Mouse (Mus musculus) forebrain, embryonic 15.5 days (tissue): ENCODE results near the gene Slc23a4. TPM values are rescaled to one million over a fixed set of nuclear protein-coding genes. Genes with fewer than 3 reads are reported as not detected.
A peak's percentile ranks its signal among the peaks of the same experiment; 100 is the strongest.

ENCODE experiments used
- ATAC-seq: fragments of 200-750 bp; cut with Nextera tagmentation; replicated peaks from 2 replicates; pipeline ENCODE4 v1.8.0; 2017; ENCODE audit warnings: mild to moderate bottlenecking, moderate TSS enrichment, moderate library complexity
- H3K27ac ChIP-seq: fragments of 300-500 bp; sonication (generic); replicated peaks from 2 replicates; pipeline ENCODE4 v1.5.1; 2015; ENCODE audit warnings: mild to moderate bottlenecking, inconsistent platforms
- H3K27me3 ChIP-seq: fragments of 300-500 bp; sonication (generic); 2 replicates; pipeline ENCODE4 v1.6.1; 2015; ENCODE audit warnings: inconsistent platforms
- H3K36me3 ChIP-seq: fragments of 300-500 bp; sonication (generic); 2 replicates; pipeline ENCODE4 v1.6.1; 2015; ENCODE audit warnings: mild to moderate bottlenecking, inconsistent platforms
- H3K4me1 ChIP-seq: fragments of 300-500 bp; sonication (generic); 2 replicates; pipeline ENCODE4 v1.6.1; 2015; ENCODE audit warnings: inconsistent platforms
- H3K4me2 ChIP-seq: fragments of 300-500 bp; sonication (generic); replicated peaks from 2 replicates; pipeline ENCODE4 v1.6.1; 2015; ENCODE audit warnings: mild to moderate bottlenecking, inconsistent platforms
- H3K4me3 ChIP-seq: fragments of 300-500 bp; sonication (generic); 2 replicates; pipeline ENCODE4 v1.5.1; 2015; ENCODE audit warnings: mild to moderate bottlenecking, inconsistent platforms
- H3K9ac ChIP-seq: fragments of 300-500 bp; sonication (generic); replicated peaks from 2 replicates; pipeline ENCODE4 v1.6.1; 2015; ENCODE audit warnings: mild to moderate bottlenecking, inconsistent platforms
- H3K9me3 ChIP-seq: fragments of 300-500 bp; sonication (generic); 2 replicates; pipeline ENCODE4 v1.6.1; 2016; ENCODE audit warnings: inconsistent platforms
- WGBS: fragments of 180-500 bp; shearing (Covaris S2); methylation state at CpG from one replicate; pipeline ENCODE4 v1.1.7; 2015; ENCODE audit warnings: mixed read lengths; 5-methylcytosine and 5-hydroxymethylcytosine counted together
- polyA plus RNA-seq: library from polyadenylated mRNA; unstranded; fragments of >200 nt; fragmentation: Nextera tagmentation; extraction: Ambion mirVana; gene quantifications from 2 replicates; pipeline ENCODE4 v1.2.1, GENCODE M21; 2015

Slc23a4 gene
- polyA plus RNA-seq = 0.42 and 0.48 TPM in 2 replicates

- peaks cover 7% of the 10 kb centered on the region for H3K4me1 ChIP-seq
- 0 out of 2 replicates have a peak, but pooled peaks have one; percentile 41 for ATAC-seq
- no peak within 1 kb of the TSS for H3K9ac ChIP-seq
- no peaks in the 10 kb centered on the region for H3K9me3 ChIP-seq
- no peaks in the 10 kb centered on the region for H3K27me3 ChIP-seq
- peak within 1 kb of the TSS; percentile 33 for H3K4me2 ChIP-seq
- WGBS = 6% methylated on average over 20 of the region's 20 CpGs
- no peak within 1 kb of the TSS for H3K27ac ChIP-seq
- 0 out of 2 replicates have a peak within 1 kb of the TSS, but pooled peaks have one; percentile 5 for H3K4me3 ChIP-seq
- no peaks in the 10 kb centered on the region for H3K36me3 ChIP-seq
Measured at GRCm38 (mm10) chr6:34988081-34988761, at the start of gene Slc23a4. Gene Slc23a4, minus strand, starts transcription at chr6:34988404.

GRCm38 (mm10) chr6:35033341-35033740 lies 45.1 kb upstream of the Slc23a4 start:
- Histone ChIP-seq H3K27ac (no peak overlapping the region), H3K4me1 (peaks cover 1% of the 10 kb centered on the region), H3K9me3 (no peaks in the 10 kb centered on the region), H3K4me2 (no peak overlapping the region), H3K27me3 (no peaks in the 10 kb centered on the region), H3K9ac (no peak overlapping the region), H3K4me3 (no peak overlapping the region), H3K36me3 (no peaks in the 10 kb centered on the region)
- WGBS = 93% methylated on average over 11 of the region's 11 CpGs
- no peak for ATAC-seq

GRCm38 (mm10) chr6:35032704-35033103 lies 44.5 kb upstream of the Slc23a4 start:
- Histone ChIP-seq H3K27ac (no peak overlapping the region), H3K4me1 (peaks cover 7% of the 10 kb centered on the region), H3K9ac (no peak overlapping the region), H3K4me3 (no peak overlapping the region), H3K27me3 (no peaks in the 10 kb centered on the region), H3K4me2 (no peak overlapping the region), H3K9me3 (no peaks in the 10 kb centered on the region), H3K36me3 (no peaks in the 10 kb centered on the region)
- WGBS = 81% methylated on average over 2 of the region's 2 CpGs
- ATAC-seq = no peak

- Histone ChIP-seq H3K9ac (no peak overlapping the region), H3K4me1 (peaks cover 16% of the 10 kb centered on the region), H3K27ac (no peak overlapping the region), H3K4me2 (no peak overlapping the region), H3K27me3 (no peaks in the 10 kb centered on the region), H3K4me3 (no peak overlapping the region), H3K36me3 (no peaks in the 10 kb centered on the region), H3K9me3 (no peaks in the 10 kb centered on the region)
- no peak for ATAC-seq
- 95% methylated on average over 4 of the region's 4 CpGs for WGBS
Measured at GRCm38 (mm10) chr6:35030811-35031210, 42.6 kb upstream of the Slc23a4 start.

GRCm38 (mm10) chr6:35030226-35030625 lies 42.0 kb upstream of the Slc23a4 start:
- H3K4me3 ChIP-seq = no peak overlapping the region
- no peaks in the 10 kb centered on the region for H3K9me3 ChIP-seq
- 81% methylated on average over 6 of the region's 6 CpGs for WGBS
- no peak overlapping the region for H3K4me2 ChIP-seq
- no peak for ATAC-seq
- no peak overlapping the region for H3K9ac ChIP-seq
- H3K36me3 ChIP-seq = no peaks in the 10 kb centered on the region
- peaks cover 16% of the 10 kb centered on the region for H3K4me1 ChIP-seq
- H3K27ac ChIP-seq = no peak overlapping the region
- no peaks in the 10 kb centered on the region for H3K27me3 ChIP-seq

- Histone ChIP-seq H3K4me1 (peaks cover 16% of the 10 kb centered on the region), H3K27me3 (no peaks in the 10 kb centered on the region), H3K27ac (no peak overlapping the region), H3K9me3 (no peaks in the 10 kb centered on the region), H3K36me3 (peaks cover 2% of the 10 kb centered on the region; the same call in 1 of the 2 replicates), H3K9ac (no peak overlapping the region), H3K4me3 (no peak overlapping the region), H3K4me2 (no peak overlapping the region)
- ATAC-seq = peak; percentile 51; the same call in 1 of the 2 replicates
- WGBS = 53% methylated on average over 2 of the region's 2 CpGs
Measured at GRCm38 (mm10) chr6:35028023-35028422, 39.8 kb upstream of the Slc23a4 start.

GRCm38 (mm10) chr6:35027257-35027656 lies 39.1 kb upstream of the Slc23a4 start:
- H3K27me3 ChIP-seq = no peaks in the 10 kb centered on the region
- no peak overlapping the region for H3K9ac ChIP-seq
- no peaks in the 10 kb centered on the region for H3K9me3 ChIP-seq
- WGBS = 55% methylated on average over 6 of the region's 6 CpGs
- no peak overlapping the region for H3K4me2 ChIP-seq
- peaks cover 8% of the 10 kb centered on the region; the same call in 1 of the 2 replicates for H3K36me3 ChIP-seq
- peaks cover 16% of the 10 kb centered on the region for H3K4me1 ChIP-seq
- H3K27ac ChIP-seq = 0 out of 2 replicates have a peak overlapping the region, but pooled peaks have one; percentile 23
- ATAC-seq = peak; percentile 32; the same call in 1 of the 2 replicates
- no peak overlapping the region for H3K4me3 ChIP-seq

GRCm38 (mm10) chr6:35016624-35017023 lies 28.4 kb upstream of the Slc23a4 start:
- no peaks in the 10 kb centered on the region for H3K9me3 ChIP-seq
- H3K27ac ChIP-seq = no peak overlapping the region
- no peak overlapping the region for H3K9ac ChIP-seq
- WGBS = 94% methylated on average over 5 of the region's 5 CpGs
- no peak overlapping the region for H3K4me3 ChIP-seq
- no peak for ATAC-seq
- no peak overlapping the region for H3K4me2 ChIP-seq
- H3K4me1 ChIP-seq = peaks cover 4% of the 10 kb centered on the region; the same call in 1 of the 2 replicates
- H3K27me3 ChIP-seq = no peaks in the 10 kb centered on the region
- no peaks in the 10 kb centered on the region for H3K36me3 ChIP-seq

- Histone ChIP-seq H3K4me2 (no peak overlapping the region), H3K4me3 (no peak overlapping the region), H3K9me3 (no peaks in the 10 kb centered on the region), H3K4me1 (peaks cover 4% of the 10 kb centered on the region; the same call in 1 of the 2 replicates), H3K27me3 (no peaks in the 10 kb centered on the region), H3K36me3 (no peaks in the 10 kb centered on the region), H3K27ac (no peak overlapping the region), H3K9ac (no peak overlapping the region)
- ATAC-seq = peak; percentile 80
- 62% methylated on average over 1 of the region's 1 CpGs for WGBS
Measured at GRCm38 (mm10) chr6:35011953-35012352, 23.7 kb upstream of the Slc23a4 start.

GRCm38 (mm10) chr6:35010705-35011104 lies 22.5 kb upstream of the Slc23a4 start:
- H3K4me1 ChIP-seq = peaks cover 4% of the 10 kb centered on the region; the same call in 1 of the 2 replicates
- H3K4me2 ChIP-seq = no peak overlapping the region
- no peaks in the 10 kb centered on the region for H3K9me3 ChIP-seq
- no peaks in the 10 kb centered on the region for H3K36me3 ChIP-seq
- ATAC-seq = no peak
- WGBS = 98% methylated on average over 5 of the region's 5 CpGs
- H3K27ac ChIP-seq = no peak overlapping the region
- H3K4me3 ChIP-seq = no peak overlapping the region
- no peaks in the 10 kb centered on the region for H3K27me3 ChIP-seq
- H3K9ac ChIP-seq = no peak overlapping the region

- Histone ChIP-seq H3K9me3 (no peaks in the 10 kb centered on the region), H3K4me1 (peaks cover 30% of the 10 kb centered on the region), H3K4me2 (peak overlapping the region; percentile 31), H3K4me3 (peak overlapping the region; percentile 8; the same call in 1 of the 2 replicates), H3K9ac (no peak overlapping the region), H3K36me3 (no peaks in the 10 kb centered on the region), H3K27me3 (no peaks in the 10 kb centered on the region), H3K27ac (peak overlapping the region; percentile 63)
- WGBS = 44% methylated on average over 18 of the region's 18 CpGs
- ATAC-seq = peak; percentile 67
Measured at GRCm38 (mm10) chr6:35002261-35002669, 14.1 kb upstream of the Slc23a4 start.

GRCm38 (mm10) chr6:34999101-34999500 lies 10.9 kb upstream of the Slc23a4 start:
- H3K27ac ChIP-seq = no peak overlapping the region
- H3K36me3 ChIP-seq = no peaks in the 10 kb centered on the region
- H3K4me3 ChIP-seq = no peak overlapping the region
- peaks cover 37% of the 10 kb centered on the region for H3K4me1 ChIP-seq
- no peak overlapping the region for H3K9ac ChIP-seq
- WGBS = 20% methylated on average over 4 of the region's 4 CpGs
- no peaks in the 10 kb centered on the region for H3K9me3 ChIP-seq
- ATAC-seq = peak; percentile 44; the same call in 1 of the 2 replicates
- H3K27me3 ChIP-seq = no peaks in the 10 kb centered on the region
- peak overlapping the region; percentile 11; the same call in 1 of the 2 replicates for H3K4me2 ChIP-seq
